Comparison of ENCODE assay signal across 9 mouse cellular contexts in the genomic region with DNA sequence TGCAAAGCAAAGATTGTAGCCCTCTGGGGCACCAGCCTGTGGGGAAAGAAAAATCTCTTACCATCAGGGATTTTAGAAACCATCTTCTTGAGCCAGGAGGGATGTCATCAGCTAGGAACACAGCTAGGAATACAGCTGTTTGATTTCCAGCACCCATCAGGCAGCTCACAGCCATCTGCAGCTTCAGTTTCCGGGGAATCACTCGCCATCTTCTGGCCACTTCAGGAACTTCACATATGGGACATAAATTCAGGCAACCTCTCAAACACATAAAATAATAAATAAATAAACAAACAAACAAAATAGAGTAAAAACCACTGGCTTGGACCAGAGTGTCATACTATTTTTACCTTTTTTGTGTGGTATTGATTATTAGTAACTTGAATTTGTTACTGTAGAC. TPM values are rescaled to one million over a fixed set of nuclear protein-coding genes. Genes with fewer than 3 reads are reported as not detected.
DNase-seq lines count a peak whose midpoint lies in the region; ATAC-seq and TF ChIP-seq lines count a peak whose summit lies in the region.
"Had no signal": no experiment of that assay in that cellular context is flagged by ENCODE, and none has a peak within 500 bp of the region (broad histone marks: within the 10 kb centered on the region; RNA-seq: fewer than 3 reads in every experiment).

No protein-coding gene starts in this region.

- H3K36me3 ChIP-seq in kidney, adult 2 months (ENCODE audit: control insufficient read depth, insufficient read depth, low read length): no peaks in the 10 kb centered on the region
- no peaks in the 10 kb centered on the region for H3K36me3 ChIP-seq in limb, embryonic 11.5 days (ENCODE audit: control insufficient read depth, insufficient read depth, low read length)

- no peak for TF ChIP-seq POLR2A in kidney, adult 2 months (IDR thresholded peaks at IDR 0.05; ENCODE audit: low read depth, low read length)

- 46% methylated on average over 2 of the region's 2 CpGs for WGBS in kidney, adult 2 months
- 20% methylated on average over 2 of the region's 2 CpGs for WGBS in limb, embryonic 11.5 days

- H3K27me3 ChIP-seq in kidney, adult 2 months (replicated peaks; ENCODE audit: control insufficient read depth, insufficient read depth, low read length): no peaks in the 10 kb centered on the region
- H3K27me3 ChIP-seq in limb, embryonic 11.5 days (ENCODE audit: control insufficient read depth, insufficient read depth, low read length): no peaks in the 10 kb centered on the region

- no peak overlapping the region for H3K27ac ChIP-seq in kidney, adult 2 months (ENCODE audit: insufficient read depth, low read depth, low read length)
- no peak overlapping the region for H3K27ac ChIP-seq in limb, embryonic 11.5 days (replicated peaks; ENCODE audit: low read depth, low read length)

- peak; percentile 60 for TF ChIP-seq CTCF in kidney, adult 2 months (conservative IDR thresholded peaks at IDR 0.05; ENCODE audit: insufficient read depth, insufficient read length, low read depth, low read length)

- H3K4me2 ChIP-seq in limb, embryonic 11.5 days (ENCODE audit: low read depth, severe bottlenecking): no peak overlapping the region

- ATAC-seq in limb, embryonic 11.5 days (ENCODE audit: insufficient number of reproducible peaks, low FRiP score, low TSS enrichment, low read depth): no peak
- no peak for ATAC-seq in inflammation-experienced regulatory T-cells, adult 6 months

- no peak overlapping the region for H3K9ac ChIP-seq in limb, embryonic 11.5 days (ENCODE audit: low read length)

- no peaks in the 10 kb centered on the region for H3K9me3 ChIP-seq in limb, embryonic 11.5 days (ENCODE audit: control insufficient read depth, low read length)

- no peak overlapping the region for H3K4me3 ChIP-seq in kidney, adult 2 months (ENCODE audit: insufficient read depth, low read depth, low read length)
- no peak overlapping the region for H3K4me3 ChIP-seq in limb, embryonic 11.5 days (ENCODE audit: low read depth, low read length)
- H3K4me3 ChIP-seq: myocyte had no signal

- DNase-seq in adrenal gland, adult 2 months: peak; percentile 36
- no peak for DNase-seq in adrenal gland, adult 8-10 months
- peak; percentile 57 for DNase-seq in kidney, adult 2 months
- DNase-seq in kidney, adult 11 months: no peak
- DNase-seq in T-cell, adult 2 months (ENCODE audit: low spot score): peak; percentile 68
- DNase-seq in limb, embryonic 11.5 days (ENCODE audit: low spot score): peak; percentile 75
- DNase-seq in spleen, postnatal 36 days (ENCODE audit: low spot score in 2 of 2): peak; percentile 26 to 45

- no peaks in the 10 kb centered on the region for H3K4me1 ChIP-seq in kidney, adult 2 months (ENCODE audit: control insufficient read depth, insufficient read depth, low read length)
- H3K4me1 ChIP-seq in limb, embryonic 11.5 days (ENCODE audit: control insufficient read depth, insufficient read depth, low read length): no peaks in the 10 kb centered on the region

RNA-seq across cellular contexts. Expression of gene Stk38, which starts 7.8 kb away (rescaled TPM):
- total RNA-seq in adrenal gland, adult 2 months (2021): 10 to 100 TPM; 50.5 to 52.6 TPM
- polyA plus RNA-seq in adrenal gland, adult 2 months (2012; rRNA removed): 151 and 161 TPM in 2 replicates
- 10 to 100 TPM; 57.3 to 84.7 (median 68.7) TPM for total RNA-seq in adrenal gland, adult 8-10 months (2022)
- polyA plus RNA-seq in kidney, adult 2 months (2012; rRNA removed): 61.7 and 66.8 TPM in 2 replicates
- polyA plus RNA-seq in limb, embryonic 11.5 days (2014; fragmentation: Nextera tagmentation; extraction: Ambion mirVana): 125 and 127 TPM in 2 replicates
- 100 to 1,000 TPM; 155 to 250 (median 235) TPM for polyA plus RNA-seq in inflammation-experienced regulatory T-cells, adult 6 months (2017; shearing (Covaris generic))

RNA-seq across cellular contexts. Expression of gene Srsf3, which starts 16.8 kb away (rescaled TPM):
- total RNA-seq in adrenal gland, adult 2 months (2021): 100 to 1,000 TPM in 1 of 2 experiments, 10 to 100 TPM in 1; 94.0 to 149 TPM
- 161 and 183 TPM in 2 replicates for polyA plus RNA-seq in adrenal gland, adult 2 months (2012; rRNA removed)
- 100 to 1,000 TPM in 3 of 4 experiments, 10 to 100 TPM in 1; 89.9 to 176 (median 144) TPM for total RNA-seq in adrenal gland, adult 8-10 months (2022)
- polyA plus RNA-seq in kidney, adult 2 months (2012; rRNA removed): 71.0 and 85.2 TPM in 2 replicates
- polyA plus RNA-seq in limb, embryonic 11.5 days (2014; fragmentation: Nextera tagmentation; extraction: Ambion mirVana): 872 and 879 TPM in 2 replicates
- 100 to 1,000 TPM; 296 to 519 (median 387) TPM for polyA plus RNA-seq in inflammation-experienced regulatory T-cells, adult 6 months (2017; shearing (Covaris generic))

Comparison
In these comparisons a context has a peak if more than half of its experiments do, and no peak if none do; other contexts are left out.
1. DNase-seq: peak in adrenal gland, adult 2 months (single experiment), kidney, adult 2 months (single experiment), T-cell, adult 2 months (single experiment), limb, embryonic 11.5 days (single experiment) and spleen, postnatal 36 days (2 of 2); none in adrenal gland, adult 8-10 months (single experiment) and kidney, adult 11 months (single experiment).